Mouse (Mus musculus) megakaryocyte, embryonic 14.5 days (primary cell): ENCODE measurements around the gene Alox8.

Experiments
- FLI1 ChIP-seq: IDR thresholded peaks from 2 replicates; pipeline ENCODE4 v1.6.1; 2012; ENCODE audit warnings: low read length, inconsistent platforms, mixed read lengths
- GATA1 ChIP-seq: IDR thresholded peaks from 3 replicates; pipeline ENCODE4 v1.6.1; 2012; ENCODE audit warnings: mixed read lengths, low read length, inconsistent platforms, borderline replicate concordance

- TF ChIP-seq GATA1 (no peak), FLI1 (no peak)
Observed at GRCm38 (mm10) chr11:69150444-69150843, 47.2 kb downstream of the Alox8 start.
